Mouse (Mus musculus) bone marrow, adult 2 months (tissue): ENCODE results near the gene Ip6k3. TPM values are rescaled to one million over a fixed set of nuclear protein-coding genes. Genes with fewer than 3 reads are reported as not detected.

Experiments
- H3K27ac ChIP-seq: fragments of 200-500 bp; 2 replicates; pipeline ENCODE4 v1.5.1; 2012; ENCODE audit warnings: low read depth, mild to moderate bottlenecking, control low read depth, inconsistent platforms, low read length; ENCODE audit not compliant: control insufficient read depth, poor library complexity, insufficient read depth
- H3K4me1 ChIP-seq: fragments of 200-500 bp; 2 replicates; pipeline ENCODE4 v1.6.1; 2011; ENCODE audit warnings: low read length; ENCODE audit not compliant: control insufficient read depth, insufficient read depth
- H3K4me3 ChIP-seq: fragments of 200-500 bp; replicated peaks from 2 replicates; pipeline ENCODE3; 2011; ENCODE audit warnings: mild to moderate bottlenecking, low read depth, low read length, control low read depth; ENCODE audit not compliant: control insufficient read depth
- CTCF ChIP-seq: fragments of 200-500 bp; IDR thresholded peaks from 2 replicates; pipeline ENCODE4 v1.5.1; 2011; ENCODE audit warnings: low read length, control low read depth; ENCODE audit not compliant: control insufficient read depth, insufficient read depth
- POLR2A ChIP-seq: fragments of 200-500 bp; IDR thresholded peaks from 2 replicates; pipeline ENCODE4 v1.6.1; 2011; ENCODE audit warnings: low read depth, mild to moderate bottlenecking, control low read depth, low read length, borderline replicate concordance; ENCODE audit not compliant: control insufficient read depth
- whole genome bisulfite sequencing: fragments of 180-500 bp; shearing (Covaris S2); methylation state at CpG from one replicate; pipeline ENCODE4 v1.1.7; 2018; 5-methylcytosine and 5-hydroxymethylcytosine counted together
- polyA plus RNA-seq: library from polyadenylated mRNA; stranded (reverse); fragments of >200 nt; gene quantifications from 2 replicates; pipeline ENCODE4 v1.2.4, GENCODE M21; 2011; ENCODE audit warnings: low replicate concordance; ENCODE audit not compliant: missing spikeins, insufficient read depth, insufficient read length

Ip6k3 gene
- not detected in 2 replicates for polyA plus RNA-seq

GRCm38 (mm10) chr17:27167545-27167944 is at the start of gene Ip6k3:
Ip6k3 (minus strand) TSS chr17:27167795.
- Histone ChIP-seq H3K4me3 (no peak within 1 kb of the TSS), H3K4me1 (no peaks in the 10 kb centered on the region; the same call in 1 of the 2 replicates), H3K27ac (no peak within 1 kb of the TSS)
- TF ChIP-seq CTCF (no peak), POLR2A (no peak)
- WGBS, result 52% methylated on average over 4 of the region's 4 CpGs

DNA sequence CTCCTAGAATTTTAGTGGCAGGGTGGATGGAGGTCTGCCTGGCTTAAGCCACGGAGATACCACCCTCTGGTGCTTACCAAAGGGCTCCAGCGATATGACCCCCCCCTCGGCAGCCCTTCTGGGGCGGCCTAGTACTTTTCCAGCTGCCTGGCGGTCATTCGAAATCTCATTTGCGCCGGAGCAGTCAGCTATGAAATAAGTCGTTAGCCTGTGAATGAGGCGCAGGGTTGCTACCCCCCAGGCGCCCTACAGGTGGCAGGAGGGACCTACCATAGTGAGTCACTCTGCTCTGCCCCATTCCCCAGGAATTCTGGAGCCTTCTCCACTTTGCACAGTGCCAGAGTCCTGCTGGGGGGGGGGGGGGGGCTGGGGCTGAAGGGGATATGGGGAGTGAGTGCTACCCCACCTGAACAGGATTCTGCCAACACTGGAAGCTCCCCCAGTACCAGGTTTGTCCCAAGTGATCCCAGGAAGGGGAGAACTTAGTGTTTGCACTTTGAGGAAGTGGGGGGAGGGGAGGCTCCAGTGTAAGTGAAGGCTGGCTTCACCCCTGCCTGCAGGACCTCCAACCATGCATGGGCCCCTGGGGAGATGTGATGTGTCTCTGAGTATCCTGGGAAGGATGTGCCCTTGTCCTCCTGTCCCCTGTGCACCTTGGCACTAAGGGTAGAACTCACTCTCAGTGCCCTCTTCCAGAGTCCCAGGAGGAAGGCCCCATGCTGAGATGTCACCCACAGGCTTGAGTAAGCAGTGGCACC is 45.4 kb upstream of the Ip6k3 start:
- WGBS, result 41% methylated on average over 11 of the region's 11 CpGs
- Histone ChIP-seq H3K27ac (no peak overlapping the region), H3K4me1 (no peaks in the 10 kb centered on the region), H3K4me3 (no peak overlapping the region)
- TF ChIP-seq POLR2A, result no peak
- peak; percentile 12; the same call in 1 of the 2 replicates for TF ChIP-seq CTCF

- WGBS, result 87% methylated on average over 6 of the region's 6 CpGs
Measured at GRCm38 (mm10) chr17:27212006-27212405, 44.4 kb upstream of the Ip6k3 start.

DNA sequence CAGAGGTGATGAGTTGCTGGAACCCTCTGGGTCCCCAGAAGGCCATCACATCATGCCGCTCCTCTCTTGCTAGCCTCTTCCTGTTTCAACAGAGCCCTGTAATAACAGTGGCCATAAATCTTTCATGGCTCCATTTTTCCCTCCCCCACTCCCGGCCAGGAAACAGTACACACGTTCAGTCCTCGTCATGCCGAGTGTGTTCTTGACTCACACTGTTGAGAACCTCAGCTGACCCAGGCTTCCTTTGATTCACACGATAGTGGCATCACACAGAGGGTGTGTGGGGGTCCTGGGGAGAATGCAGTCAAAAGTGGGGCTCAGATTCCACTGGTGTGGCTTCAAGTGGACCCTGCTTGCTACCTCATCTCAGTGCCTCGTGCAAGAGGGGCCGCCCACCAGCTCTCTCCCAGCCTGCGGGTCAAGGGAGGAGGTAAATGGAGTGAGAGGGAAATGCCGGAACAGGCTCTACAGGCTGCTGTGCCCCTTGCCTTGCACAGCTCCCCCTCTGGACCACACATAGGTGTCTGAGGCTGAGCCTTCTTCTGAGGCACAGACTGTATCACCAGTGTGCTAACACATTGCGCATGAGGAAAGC is 39.6 kb upstream of the Ip6k3 start:
- no peak overlapping the region for H3K4me3 ChIP-seq
- peaks cover 2% of the 10 kb centered on the region; the same call in 1 of the 2 replicates for H3K4me1 ChIP-seq
- TF ChIP-seq CTCF, result no peak
- TF ChIP-seq POLR2A, result no peak
- no peak overlapping the region for H3K27ac ChIP-seq
- WGBS, result 21% methylated on average over 11 of the region's 11 CpGs

More at GRCm38 (mm10) chr17:27212006-27212405, 44.4 kb upstream of the Ip6k3 start:
- TF ChIP-seq CTCF, result no peak
- TF ChIP-seq POLR2A, result no peak
- Histone ChIP-seq H3K4me1 (no peaks in the 10 kb centered on the region; the same call in 1 of the 2 replicates), H3K4me3 (no peak overlapping the region), H3K27ac (no peak overlapping the region)

DNA sequence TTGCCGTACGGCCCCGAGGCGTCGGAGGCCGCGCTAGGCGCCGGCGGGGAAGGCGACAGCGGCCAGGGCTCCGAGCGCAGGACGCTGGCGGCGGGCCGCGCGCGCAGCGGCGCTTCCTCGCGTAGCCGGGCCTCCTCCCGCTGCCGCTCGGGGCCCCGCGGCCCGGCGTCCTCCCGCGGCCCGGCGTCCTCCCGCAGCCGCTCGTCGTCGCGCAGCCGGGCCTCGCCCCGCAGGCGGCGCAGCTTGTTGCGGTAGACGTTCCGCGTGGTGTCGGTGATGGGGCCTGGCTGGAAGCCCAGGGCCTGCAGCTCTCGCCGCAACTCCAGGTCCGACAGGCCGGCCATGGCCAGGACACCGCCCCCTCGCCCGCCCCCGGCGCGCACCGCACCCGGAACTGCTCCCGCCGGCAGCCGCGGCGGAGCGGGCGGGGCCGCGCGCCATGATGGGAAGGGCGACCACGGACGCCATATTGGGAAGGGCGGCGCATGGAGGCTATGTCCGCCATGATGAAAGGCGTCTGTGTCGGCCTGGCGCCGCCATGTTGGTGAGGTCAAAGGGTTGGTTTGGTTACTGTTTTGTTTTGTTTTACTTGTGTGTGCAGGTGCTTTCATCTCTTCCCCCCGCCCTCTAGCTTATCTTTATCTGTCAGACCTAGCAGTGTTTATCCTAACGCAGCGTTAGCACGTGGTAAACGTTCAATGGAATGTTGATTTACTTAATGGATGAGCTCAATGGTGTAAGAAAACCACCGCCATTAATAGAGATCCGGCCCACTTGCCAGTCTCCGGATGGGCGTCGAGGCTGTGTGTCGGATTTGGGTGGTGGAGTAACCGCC is 36.7 kb upstream of the Ip6k3 start, which contains the start of gene Lemd2:
TSS of gene Lemd2 (minus strand) at position 395 of the 835 bp plus-strand sequence.
- WGBS, result 3% methylated on average over 97 of the region's 97 CpGs
- Histone ChIP-seq H3K4me1 (peaks cover 2% of the 10 kb centered on the region; the same call in 1 of the 2 replicates), H3K27ac (peak within 1 kb of the TSS; percentile 97), H3K4me3 (peak within 1 kb of the TSS; percentile 97)
- TF ChIP-seq POLR2A, result peak; percentile 89; the same call in 1 of the 2 replicates
- no peak for TF ChIP-seq CTCF

- H3K4me3 ChIP-seq, result peak overlapping the region; percentile 97
- peaks cover 2% of the 10 kb centered on the region; the same call in 1 of the 2 replicates for H3K4me1 ChIP-seq
- H3K27ac ChIP-seq, result peak overlapping the region; percentile 97
- TF ChIP-seq CTCF (no peak), POLR2A (no peak)
- WGBS, result under 1% methylated on average over 74 of the region's 74 CpGs
Measured at GRCm38 (mm10) chr17:27203358-27204074, 35.9 kb upstream of the Ip6k3 start.

- Histone ChIP-seq H3K27ac (no peak overlapping the region), H3K4me3 (peak overlapping the region; percentile 97), H3K4me1 (peaks cover 2% of the 10 kb centered on the region; the same call in 1 of the 2 replicates)
- TF ChIP-seq POLR2A (no peak), CTCF (no peak)
- 33% methylated on average over 14 of the region's 14 CpGs for WGBS
Measured at GRCm38 (mm10) chr17:27202919-27203357, 35.3 kb upstream of the Ip6k3 start.

DNA sequence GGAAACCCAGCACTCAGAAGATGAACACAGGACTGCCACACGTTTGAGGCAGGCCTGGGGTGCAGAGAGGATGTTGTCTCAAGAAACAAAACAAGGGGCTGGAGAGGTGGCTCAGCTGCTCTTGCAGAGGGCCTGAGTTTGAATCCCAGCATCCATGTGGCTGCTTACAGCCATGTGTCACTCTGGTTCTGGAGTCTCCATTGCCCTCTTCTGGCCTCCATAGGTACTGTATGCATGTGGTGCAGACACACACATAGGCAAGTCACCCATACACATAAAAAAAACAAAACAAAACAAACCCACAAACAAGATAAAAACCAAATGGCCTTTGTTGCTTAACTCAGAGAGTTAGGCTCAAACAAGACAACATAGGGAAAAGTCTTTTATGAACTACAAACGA is 34.4 kb upstream of the Ip6k3 start:
- Histone ChIP-seq H3K4me3 (no peak overlapping the region), H3K4me1 (peaks cover 2% of the 10 kb centered on the region; the same call in 1 of the 2 replicates), H3K27ac (no peak overlapping the region)
- TF ChIP-seq POLR2A, result no peak
- peak; percentile 40 for TF ChIP-seq CTCF
- 74% methylated on average over 2 of the region's 2 CpGs for WGBS
